Mouse (Mus musculus) heart, embryonic 13.5 days (tissue): Measurements from ENCODE around the gene Flywch2. TPM values are rescaled to one million over a fixed set of nuclear protein-coding genes. Genes with fewer than 3 reads are reported as not detected.
"Not testable (repeated sequence)": the region's sequence is repeated elsewhere in the genome, so short reads cannot be mapped to it uniquely, and the experiment has no call there.

Source experiments
- ATAC-seq: fragments of 200-750 bp; cut with Nextera tagmentation; 2 replicates; pipeline ENCODE4 v1.8.0; 2017; ENCODE audit warnings: moderate TSS enrichment; ENCODE audit not compliant: insufficient number of reproducible peaks, low FRiP score, low TSS enrichment; ENCODE audit errors: extremely low read depth
- H3K27ac ChIP-seq: fragments of 300-500 bp; sonication (generic); replicated peaks from 2 replicates; pipeline ENCODE4 v1.5.1; 2015; ENCODE audit warnings: moderate library complexity, mild to moderate bottlenecking, inconsistent platforms
- H3K27me3 ChIP-seq: fragments of 300-500 bp; sonication (generic); replicated peaks from 2 replicates; pipeline ENCODE4 v1.6.1; 2015; ENCODE audit warnings: mild to moderate bottlenecking, inconsistent platforms
- H3K36me3 ChIP-seq: fragments of 300-500 bp; sonication (generic); 2 replicates; pipeline ENCODE4 v1.6.1; 2015; ENCODE audit warnings: mild to moderate bottlenecking, inconsistent platforms
- H3K4me1 ChIP-seq: fragments of 300-500 bp; sonication (generic); 2 replicates; pipeline ENCODE4 v1.6.1; 2015; ENCODE audit warnings: inconsistent platforms
- H3K4me2 ChIP-seq: fragments of 300-500 bp; sonication (generic); 2 replicates; pipeline ENCODE4 v1.6.1; 2015; ENCODE audit warnings: inconsistent platforms, mild to moderate bottlenecking, moderate library complexity
- H3K4me3 ChIP-seq: fragments of 300-500 bp; sonication (generic); 2 replicates; pipeline ENCODE4 v1.5.1; 2015; ENCODE audit warnings: moderate library complexity, mild to moderate bottlenecking, inconsistent platforms
- H3K9ac ChIP-seq: fragments of 300-500 bp; sonication (generic); 2 replicates; pipeline ENCODE4 v1.6.1; 2015; ENCODE audit warnings: inconsistent platforms, mild to moderate bottlenecking, moderate library complexity
- H3K9me3 ChIP-seq: fragments of 300-500 bp; sonication (generic); 2 replicates; pipeline ENCODE4 v1.6.1; 2016; ENCODE audit warnings: inconsistent platforms
- WGBS: fragments of 180-500 bp; shearing (Covaris S2); methylation state at CpG from one replicate; pipeline ENCODE4 v1.1.7; 2015; ENCODE audit warnings: mixed read lengths; 5-methylcytosine and 5-hydroxymethylcytosine counted together
- polyA plus RNA-seq: library from polyadenylated mRNA; unstranded; fragments of >200 nt; fragmentation: Nextera tagmentation; extraction: Ambion mirVana; gene quantifications from 2 replicates; pipeline ENCODE4 v1.2.1, GENCODE M21; 2015

Flywch2 gene
- polyA plus RNA-seq, 1 experiment from 2014 or later, result 5.8 TPM

GRCm38 (mm10) chr17:23789749-23790268, 3.9 kb upstream of the Flywch2 start:
- peaks cover 3% of the 10 kb centered on the region; the same call in 1 of the 2 replicates for H3K36me3 ChIP-seq
- 11% methylated on average over 8 of the region's 8 CpGs for WGBS
- H3K4me3 ChIP-seq, result peak overlapping the region; percentile 60
- H3K27ac ChIP-seq, result peak overlapping the region; percentile 90
- peak overlapping the region; percentile 88 for H3K9ac ChIP-seq
- peak overlapping the region; percentile 81 for H3K4me2 ChIP-seq
- peaks cover 31% of the 10 kb centered on the region for H3K4me1 ChIP-seq
- no peak for ATAC-seq
- H3K9me3 ChIP-seq, result no peaks in the 10 kb centered on the region
- no peaks in the 10 kb centered on the region for H3K27me3 ChIP-seq

DNA sequence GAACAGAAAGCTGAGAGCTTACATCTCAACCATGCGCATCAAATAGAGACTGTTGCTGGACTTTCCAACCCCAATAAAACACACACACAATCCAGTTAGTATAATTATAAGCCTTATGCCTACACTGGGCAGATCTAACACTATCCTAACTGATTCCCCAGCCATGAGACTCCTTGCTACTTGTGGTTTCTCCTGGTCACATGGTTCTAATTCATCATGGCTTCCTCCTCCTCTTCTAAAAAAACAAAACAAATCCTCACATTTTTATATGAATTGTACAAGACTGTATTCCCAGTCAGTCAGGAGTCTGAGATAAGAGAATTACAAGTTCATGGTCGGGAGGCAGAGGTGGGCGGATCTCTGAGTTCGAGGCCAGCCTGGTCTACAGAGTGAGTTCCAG, 3.1 kb upstream of the Flywch2 start:
- 78% methylated on average over 4 of the region's 4 CpGs for WGBS
- Histone ChIP-seq H3K4me1 (peaks cover 31% of the 10 kb centered on the region), H3K27ac (no peak overlapping the region), H3K27me3 (no peaks in the 10 kb centered on the region), H3K36me3 (peaks cover 3% of the 10 kb centered on the region; the same call in 1 of the 2 replicates), H3K9ac (no peak overlapping the region), H3K9me3 (no peaks in the 10 kb centered on the region), H3K4me3 (no peak overlapping the region), H3K4me2 (no peak overlapping the region)
- ATAC-seq, result no peak

DNA sequence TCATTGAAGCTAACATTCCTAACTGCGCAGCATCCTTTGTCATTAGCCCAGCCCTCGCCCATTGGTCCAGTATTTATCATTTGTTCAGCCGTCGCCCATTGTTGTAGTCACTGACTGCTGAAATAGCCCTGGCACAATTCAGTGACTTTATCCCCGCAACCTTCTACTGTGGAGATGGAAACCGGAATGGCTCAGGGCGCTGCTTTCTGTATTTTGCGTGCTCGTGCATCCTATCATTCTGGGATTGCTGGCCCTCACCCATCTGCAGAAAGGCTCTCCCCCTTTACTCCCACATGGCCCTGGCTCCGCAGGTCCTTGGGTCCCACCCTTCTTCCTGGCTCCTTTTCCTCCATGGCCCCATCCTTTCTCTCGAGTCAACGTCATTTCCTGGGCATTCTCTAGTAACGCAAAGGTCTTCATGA, 640 bp upstream of the Flywch2 start:
- H3K9ac ChIP-seq, result peak overlapping the region; percentile 85
- H3K9me3 ChIP-seq, result no peaks in the 10 kb centered on the region
- no peak for ATAC-seq
- H3K4me1 ChIP-seq, result peaks cover 31% of the 10 kb centered on the region
- H3K4me2 ChIP-seq, result peak overlapping the region; percentile 93
- no peaks in the 10 kb centered on the region for H3K36me3 ChIP-seq
- peak overlapping the region; percentile 65 for H3K4me3 ChIP-seq
- H3K27ac ChIP-seq, result no peak overlapping the region
- H3K27me3 ChIP-seq, result no peaks in the 10 kb centered on the region
- WGBS, result 18% methylated on average over 13 of the region's 13 CpGs

GRCm38 (mm10) chr17:23783352-23783751, 2.5 kb downstream of the Flywch2 start:
- Histone ChIP-seq H3K4me3 (no peak overlapping the region), H3K27ac (no peak overlapping the region), H3K36me3 (no peaks in the 10 kb centered on the region), H3K9ac (no peak overlapping the region), H3K4me2 (no peak overlapping the region), H3K4me1 (peaks cover 11% of the 10 kb centered on the region), H3K9me3 (no peaks in the 10 kb centered on the region), H3K27me3 (no peaks in the 10 kb centered on the region)
- ATAC-seq, result no peak

GRCm38 (mm10) chr17:23778447-23778846, 7.4 kb downstream of the Flywch2 start:
- Histone ChIP-seq H3K9me3 (no peaks in the 10 kb centered on the region), H3K36me3 (no peaks in the 10 kb centered on the region), H3K4me2 (no peak overlapping the region), H3K4me3 (no peak overlapping the region), H3K4me1 (no peaks in the 10 kb centered on the region), H3K27ac (no peak overlapping the region), H3K9ac (no peak overlapping the region), H3K27me3 (no peaks in the 10 kb centered on the region)
- 37% methylated on average over 2 of the region's 2 CpGs for WGBS
- ATAC-seq, result no peak

DNA sequence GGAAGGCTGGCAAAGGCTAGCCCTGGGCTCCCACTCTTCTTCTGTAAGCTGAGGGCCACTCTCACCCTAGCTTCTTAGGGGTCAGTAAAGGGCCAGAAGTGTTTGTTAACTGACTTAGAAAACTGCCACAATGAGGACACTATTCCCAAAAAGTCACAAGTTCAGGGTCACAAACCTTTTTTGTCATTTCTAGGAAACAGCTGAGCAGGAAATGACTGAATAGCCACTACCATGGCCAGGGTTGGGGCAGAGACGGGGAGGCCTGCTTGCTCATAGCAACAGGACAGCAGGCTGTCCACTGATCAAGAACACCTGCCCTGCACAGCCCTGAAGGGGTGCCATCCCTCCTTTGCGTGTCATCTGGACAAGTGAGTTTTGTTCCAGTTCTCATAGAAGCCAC, 8.7 kb downstream of the Flywch2 start:
- Histone ChIP-seq H3K9ac (no peak overlapping the region), H3K27ac (no peak overlapping the region), H3K36me3 (no peaks in the 10 kb centered on the region), H3K27me3 (no peaks in the 10 kb centered on the region), H3K4me2 (no peak overlapping the region), H3K4me1 (no peaks in the 10 kb centered on the region), H3K9me3 (no peaks in the 10 kb centered on the region), H3K4me3 (no peak overlapping the region)
- no peak for ATAC-seq
- 66% methylated on average over 2 of the region's 2 CpGs for WGBS

DNA sequence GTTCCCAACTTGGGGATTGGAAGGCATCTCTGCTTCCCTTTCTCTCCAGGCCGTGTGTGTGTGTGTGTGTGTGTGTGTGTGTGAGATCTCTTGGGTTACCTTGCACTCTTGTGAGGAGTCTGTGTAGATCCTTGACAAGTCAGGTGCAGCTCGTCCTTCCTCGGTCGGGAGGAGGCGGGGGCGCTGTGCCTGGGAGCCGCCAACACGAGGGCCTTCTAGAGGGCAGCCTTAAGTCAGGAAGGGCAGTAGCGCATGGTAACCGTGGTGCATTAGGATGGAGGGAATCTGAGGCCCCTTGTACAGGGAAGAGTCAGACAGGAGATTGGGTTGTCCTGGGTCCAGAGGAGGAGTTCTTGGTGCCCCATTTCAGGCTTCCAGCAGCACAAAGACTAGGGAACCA, 9.7 kb downstream of the Flywch2 start:
- WGBS, result 75% methylated on average over 10 of the region's 10 CpGs
- H3K4me3 ChIP-seq, result no peak overlapping the region
- no peak overlapping the region for H3K4me2 ChIP-seq
- ATAC-seq, result no peak
- no peaks in the 10 kb centered on the region for H3K9me3 ChIP-seq
- H3K4me1 ChIP-seq, result peaks cover 3% of the 10 kb centered on the region; the same call in 1 of the 2 replicates
- H3K27ac ChIP-seq, result no peak overlapping the region
- no peaks in the 10 kb centered on the region for H3K36me3 ChIP-seq
- H3K27me3 ChIP-seq, result no peaks in the 10 kb centered on the region
- H3K9ac ChIP-seq, result no peak overlapping the region

GRCm38 (mm10) chr17:23774090-23774489, 11.8 kb downstream of the Flywch2 start:
- no peak for ATAC-seq

GRCm38 (mm10) chr17:23773676-23774075, 12.2 kb downstream of the Flywch2 start:
- no peak for ATAC-seq
- no peaks in the 10 kb centered on the region for H3K27me3 ChIP-seq
- no peak overlapping the region for H3K27ac ChIP-seq
- WGBS, result 58% methylated on average over 6 of the region's 6 CpGs
- no peak overlapping the region for H3K4me2 ChIP-seq
- no peak overlapping the region for H3K4me3 ChIP-seq
- no peaks in the 10 kb centered on the region; the same call in 1 of the 2 replicates for H3K36me3 ChIP-seq
- H3K9me3 ChIP-seq, result no peaks in the 10 kb centered on the region
- peaks cover 15% of the 10 kb centered on the region for H3K4me1 ChIP-seq
- H3K9ac ChIP-seq, result no peak overlapping the region

More at GRCm38 (mm10) chr17:23774090-23774489, 11.8 kb downstream of the Flywch2 start:
- peaks cover 15% of the 10 kb centered on the region for H3K4me1 ChIP-seq
- H3K27me3 ChIP-seq, result no peaks in the 10 kb centered on the region
- H3K4me3 ChIP-seq, result no peak overlapping the region
- WGBS, result 6% methylated on average over 12 of the region's 12 CpGs
- H3K9ac ChIP-seq, result no peak overlapping the region
- H3K36me3 ChIP-seq, result no peaks in the 10 kb centered on the region; the same call in 1 of the 2 replicates
- H3K27ac ChIP-seq, result no peak overlapping the region
- H3K4me2 ChIP-seq, result no peak overlapping the region
- H3K9me3 ChIP-seq, result no peaks in the 10 kb centered on the region

DNA sequence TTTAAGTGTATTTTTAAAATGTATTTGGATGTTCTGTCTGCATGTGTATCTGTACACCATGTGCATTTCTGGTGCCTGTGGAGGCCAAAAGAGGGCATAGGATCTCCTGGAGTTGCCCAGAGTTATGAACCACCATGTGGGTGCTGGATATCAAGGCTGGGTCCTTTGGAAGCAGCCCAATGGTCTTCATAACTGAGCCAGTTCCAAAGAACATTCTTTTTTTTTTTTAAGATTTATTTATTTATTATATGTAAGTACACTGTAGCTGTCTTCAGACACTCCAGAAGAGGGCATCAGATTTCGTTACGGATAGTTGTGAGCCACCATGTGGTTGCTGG, 13.7 kb downstream of the Flywch2 start:
- not testable (repeated sequence) for H3K27ac ChIP-seq, H3K4me3 ChIP-seq, H3K36me3 ChIP-seq, ATAC-seq, H3K9ac ChIP-seq, H3K27me3 ChIP-seq, H3K9me3 ChIP-seq
- Histone ChIP-seq H3K4me2 (peak overlapping the region; percentile 83; the same call in 1 of the 2 replicates), H3K4me1 (peaks cover 15% of the 10 kb centered on the region)
- WGBS, result 82% methylated on average over 2 of the region's 2 CpGs

DNA sequence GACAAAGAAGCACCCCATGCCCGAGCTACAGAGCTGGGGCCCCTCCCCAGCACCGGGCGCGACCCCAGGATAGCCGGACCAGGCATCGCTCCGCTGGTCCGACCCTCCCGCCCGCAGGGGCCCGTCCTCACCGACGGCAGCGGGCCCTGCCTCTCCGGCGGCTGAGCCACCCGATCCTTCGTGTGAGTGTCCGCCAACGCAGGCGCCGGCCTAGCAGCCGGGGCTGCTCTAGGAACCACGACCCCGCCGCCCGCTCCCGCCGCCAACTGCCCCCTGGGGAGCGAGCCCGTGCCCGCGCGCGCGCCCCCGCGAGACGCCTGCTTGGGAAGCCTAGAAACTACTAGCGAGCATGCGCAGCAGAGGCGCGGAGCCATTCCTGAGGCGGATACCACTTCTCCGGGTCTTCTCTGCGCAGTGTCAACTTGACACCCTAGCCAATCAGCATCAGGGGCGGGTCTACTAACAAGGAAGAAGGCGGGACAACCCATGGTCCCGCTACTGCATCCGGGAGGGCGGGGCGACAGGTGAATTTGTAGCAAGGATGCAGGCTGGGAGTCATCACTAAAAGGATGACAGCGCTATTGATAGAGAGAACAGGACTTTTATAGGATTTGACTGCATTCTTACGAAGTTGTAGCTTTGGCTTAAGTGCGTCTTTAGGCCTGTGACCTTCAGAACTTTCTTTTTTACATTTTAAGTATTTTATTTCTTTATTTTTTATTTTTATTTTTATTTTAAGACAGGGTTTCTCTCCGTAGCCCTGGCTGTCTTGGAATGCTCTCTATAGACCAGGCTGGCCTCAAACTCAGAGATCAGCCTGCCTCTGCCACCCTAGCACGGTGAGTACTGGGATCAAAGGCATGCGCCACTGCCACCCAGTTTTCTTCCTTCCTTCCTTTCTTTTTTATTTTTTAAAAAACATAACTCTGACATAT, 14.3 kb downstream of the Flywch2 start, which contains the start of gene Flywch1:
TSS of gene Flywch1 (minus strand) at position 319 of the 935 bp plus-strand sequence.
- Histone ChIP-seq H3K4me1 (peaks cover 15% of the 10 kb centered on the region), H3K4me3 (peak within 1 kb of the TSS; percentile 94), H3K9me3 (no peaks in the 10 kb centered on the region), H3K36me3 (peaks cover 8% of the 10 kb centered on the region; the same call in 1 of the 2 replicates), H3K27me3 (no peaks in the 10 kb centered on the region), H3K4me2 (peak within 1 kb of the TSS; percentile 83), H3K27ac (peak within 1 kb of the TSS; percentile 87), H3K9ac (peak within 1 kb of the TSS; percentile 98)
- 3% methylated on average over 55 of the region's 58 CpGs for WGBS
- peak; percentile 98 for ATAC-seq
